14 mouse cellular contexts compared by ENCODE assay signal in genomic region chr5:107054900-107055452, GRCm38 (mm10).
DNase-seq lines count a peak whose midpoint lies in the region; ATAC-seq lines count a peak whose summit lies in the region.
"Had no signal": no experiment of that assay in that cellular context is flagged by ENCODE, and none has a peak within 500 bp of the region (broad histone marks: within the 10 kb centered on the region; RNA-seq: fewer than 3 reads in every experiment).

No protein-coding gene starts in this region.

- H3K36me3 ChIP-seq in forebrain, embryonic 10.5 days (replicated peaks), result no peaks in the 10 kb centered on the region
- no peaks in the 10 kb centered on the region for H3K36me3 ChIP-seq in forebrain, embryonic 11.5 days (ENCODE audit: control insufficient read depth, insufficient read depth, low read length)
- H3K36me3 ChIP-seq in megakaryocyte, embryonic 14.5 days (replicated peaks; ENCODE audit: low read length), result no peaks in the 10 kb centered on the region
- no peaks in the 10 kb centered on the region for H3K36me3 ChIP-seq in hindbrain, embryonic 11.5 days (ENCODE audit: control insufficient read depth, insufficient read depth, low read length)
- H3K36me3 ChIP-seq in neural tube, embryonic 12.5 days, result no peaks in the 10 kb centered on the region
- H3K36me3 ChIP-seq: liver, embryonic 15.5 days; midbrain, embryonic 12.5 days had no signal

- H3K9me3 ChIP-seq in forebrain, embryonic 10.5 days, result no peaks in the 10 kb centered on the region
- no peaks in the 10 kb centered on the region for H3K9me3 ChIP-seq in forebrain, embryonic 11.5 days (ENCODE audit: control insufficient read depth, low read length)
- H3K9me3 ChIP-seq in megakaryocyte, embryonic 14.5 days, result no peaks in the 10 kb centered on the region
- H3K9me3 ChIP-seq in hindbrain, embryonic 11.5 days (ENCODE audit: control insufficient read depth, low read length), result no peaks in the 10 kb centered on the region
- H3K9me3 ChIP-seq in neural tube, embryonic 12.5 days, result no peaks in the 10 kb centered on the region
- H3K9me3 ChIP-seq: liver, embryonic 15.5 days; midbrain, embryonic 12.5 days had no signal

- H3K4me3 ChIP-seq in forebrain, embryonic 10.5 days, result no peak overlapping the region
- no peak overlapping the region for H3K4me3 ChIP-seq in forebrain, embryonic 11.5 days (ENCODE audit: low read depth, low read length)
- peak overlapping the region; percentile 16 for H3K4me3 ChIP-seq in megakaryocyte, embryonic 14.5 days (replicated peaks)
- no peak overlapping the region for H3K4me3 ChIP-seq in hindbrain, embryonic 11.5 days (ENCODE audit: low read depth, low read length)
- no peak overlapping the region for H3K4me3 ChIP-seq in neural tube, embryonic 12.5 days
- H3K4me3 ChIP-seq: left cerebral cortex, adult 2 months; liver, embryonic 15.5 days; midbrain, embryonic 12.5 days had no signal

- H3K4me2 ChIP-seq in forebrain, embryonic 11.5 days (ENCODE audit: low read depth, low read length, severe bottlenecking), result no peak overlapping the region
- no peak overlapping the region for H3K4me2 ChIP-seq in hindbrain, embryonic 11.5 days (replicated peaks; ENCODE audit: low read depth, low read length)
- H3K4me2 ChIP-seq in neural tube, embryonic 12.5 days (replicated peaks), result no peak overlapping the region; the same call in 1 of the 2 replicates
- H3K4me2 ChIP-seq: liver, embryonic 15.5 days; midbrain, embryonic 12.5 days had no signal

- WGBS in forebrain, embryonic 10.5 days, result 80% methylated on average over 6 of the region's 6 CpGs
- WGBS in forebrain, embryonic 11.5 days, result 75% methylated on average over 6 of the region's 6 CpGs
- WGBS in hindbrain, embryonic 11.5 days, result 52% methylated on average over 6 of the region's 6 CpGs
- 56% methylated on average over 6 of the region's 6 CpGs for WGBS in neural tube, embryonic 12.5 days

- peaks cover 9% of the 10 kb centered on the region for H3K4me1 ChIP-seq in forebrain, embryonic 10.5 days
- no peaks in the 10 kb centered on the region for H3K4me1 ChIP-seq in forebrain, embryonic 11.5 days (replicated peaks; ENCODE audit: control insufficient read depth, insufficient read depth, low read length)
- peaks cover 15% of the 10 kb centered on the region for H3K4me1 ChIP-seq in megakaryocyte, embryonic 14.5 days
- no peaks in the 10 kb centered on the region for H3K4me1 ChIP-seq in hindbrain, embryonic 11.5 days (replicated peaks; ENCODE audit: control insufficient read depth, insufficient read depth, low read length)
- H3K4me1 ChIP-seq in neural tube, embryonic 12.5 days, result peaks cover 7% of the 10 kb centered on the region
- H3K4me1 ChIP-seq: liver, embryonic 15.5 days had no signal

- no peak for ATAC-seq in forebrain, embryonic 11.5 days (replicated peaks; ENCODE audit: low FRiP score)
- no peak for ATAC-seq in megakaryocyte, adult 5-6 weeks (ENCODE audit: poor library complexity, severe bottlenecking)
- peak; percentile 56 for ATAC-seq in hindbrain, embryonic 11.5 days (ENCODE audit: low FRiP score)
- ATAC-seq in neural tube, embryonic 12.5 days (ENCODE audit: low FRiP score, low read depth), result peak; percentile 69

- no peak for DNase-seq in forebrain, embryonic 10.5 days (ENCODE audit: extremely low spot score, low spot score)
- DNase-seq in forebrain, embryonic 11.5 days (ENCODE audit: low spot score), result no peak
- no peak for DNase-seq in hindbrain, embryonic 11.5 days (ENCODE audit: low spot score)
- DNase-seq in left cerebral cortex, postnatal 14 days (ENCODE audit: low spot score in 2 of 2), result no peak
- no peak for DNase-seq in frontal cortex, postnatal 14 days (ENCODE audit: low spot score in 2 of 2)
- DNase-seq: cerebellum, adult 11-12 months; kidney, adult 8-10 months had no signal

- no peak overlapping the region for H3K9ac ChIP-seq in forebrain, embryonic 11.5 days (ENCODE audit: low read length)
- H3K9ac ChIP-seq in hindbrain, embryonic 11.5 days (ENCODE audit: low read depth, low read length), result no peak overlapping the region
- H3K9ac ChIP-seq in neural tube, embryonic 12.5 days, result no peak overlapping the region
- H3K9ac ChIP-seq: liver, embryonic 15.5 days; midbrain, embryonic 12.5 days had no signal

- intact Hi-C loops in left cerebral cortex, postnatal 14 days (cut with DNase I), result no loop called here

- no peaks in the 10 kb centered on the region for H3K27me3 ChIP-seq in forebrain, embryonic 10.5 days (ENCODE audit: poor library complexity, severe bottlenecking)
- no peaks in the 10 kb centered on the region for H3K27me3 ChIP-seq in forebrain, embryonic 11.5 days (ENCODE audit: control insufficient read depth, insufficient read depth, low read length)
- H3K27me3 ChIP-seq in megakaryocyte, embryonic 14.5 days (replicated peaks), result peaks cover 28% of the 10 kb centered on the region
- no peaks in the 10 kb centered on the region for H3K27me3 ChIP-seq in hindbrain, embryonic 11.5 days (ENCODE audit: control insufficient read depth, insufficient read depth, low read length)
- no peaks in the 10 kb centered on the region for H3K27me3 ChIP-seq in neural tube, embryonic 12.5 days (replicated peaks)
- H3K27me3 ChIP-seq: liver, embryonic 15.5 days had no signal

- H3K27ac ChIP-seq in forebrain, embryonic 10.5 days, result 0 out of 2 replicates have a peak overlapping the region, but pooled peaks have one; percentile 53
- H3K27ac ChIP-seq in forebrain, embryonic 11.5 days (ENCODE audit: low read depth, low read length), result no peak overlapping the region
- H3K27ac ChIP-seq in hindbrain, embryonic 11.5 days (ENCODE audit: low read depth, low read length), result no peak overlapping the region
- no peak overlapping the region for H3K27ac ChIP-seq in neural tube, embryonic 12.5 days
- H3K27ac ChIP-seq: left cerebral cortex, adult 2 months; liver, embryonic 15.5 days; midbrain, embryonic 12.5 days; stomach, postnatal 0 days had no signal

Comparison
In these comparisons a context has a peak if more than half of its experiments do, and no peak if none do; other contexts are left out.
1. ATAC-seq: peak in hindbrain, embryonic 11.5 days (single experiment) and neural tube, embryonic 12.5 days (single experiment); none in forebrain, embryonic 11.5 days (single experiment) and megakaryocyte, adult 5-6 weeks (single experiment).